Mouse (Mus musculus) neutrophil, adult 5-6 weeks (primary cell): ENCODE measurements around the gene Gclm. TPM values are rescaled to one million over a fixed set of nuclear protein-coding genes. Genes with fewer than 3 reads are reported as not detected.

ENCODE experiments used
- ATAC-seq: fragments of 151-379, 151-347 bp; 2 replicates; pipeline ENCODE4 v1.8.0; 2017; ENCODE audit warnings: mild to moderate bottlenecking, moderate TSS enrichment; ENCODE audit not compliant: insufficient number of reproducible peaks, poor library complexity, low FRiP score, severe bottlenecking; ENCODE audit errors: extremely low read depth
- total RNA-seq: library from RNA; stranded (forward); fragments of 200-1000 nt; gene quantifications from 2 replicates; pipeline ENCODE4 v1.2.3, GENCODE M21; 2017

Gclm gene
- total RNA-seq = 20.3 and 31.5 TPM in 2 replicates

DNA sequence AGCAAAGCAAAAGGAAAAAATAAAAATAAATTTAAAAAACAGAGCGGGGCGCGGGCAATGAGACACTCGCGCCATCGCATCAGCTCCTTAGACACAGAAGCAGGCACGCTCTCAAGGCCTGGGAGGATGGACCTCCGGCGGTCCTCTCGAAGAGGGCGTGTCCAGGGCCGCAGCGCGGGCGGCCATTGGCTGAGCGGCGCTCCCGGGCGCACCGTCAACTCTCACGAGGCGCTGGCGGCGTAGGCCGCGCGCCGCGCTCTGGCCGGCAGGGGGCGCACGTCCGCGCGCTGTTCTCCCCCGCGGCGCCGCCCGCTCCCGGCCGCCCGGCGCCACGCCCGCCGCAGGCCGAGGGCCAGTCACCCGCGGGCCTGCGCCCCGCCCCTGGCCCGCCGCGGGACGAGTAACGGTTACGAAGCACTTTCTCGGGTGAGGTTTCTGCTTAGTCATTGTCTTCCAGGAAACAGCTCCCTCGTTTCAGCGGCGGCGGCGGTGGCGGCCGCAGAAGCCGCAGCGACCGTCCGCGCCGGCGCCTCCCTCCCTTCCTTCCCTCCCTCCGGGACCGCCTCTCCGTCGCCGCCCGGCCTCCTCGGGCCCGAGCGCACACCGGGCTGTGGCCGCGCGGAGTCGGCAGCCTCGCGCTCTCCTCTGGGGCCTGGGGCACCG, at the start of gene Gclm:
Gclm (plus strand) TSS at position 343 of the 663 bp plus-strand sequence.
- ATAC-seq = peak; percentile 88

DNA sequence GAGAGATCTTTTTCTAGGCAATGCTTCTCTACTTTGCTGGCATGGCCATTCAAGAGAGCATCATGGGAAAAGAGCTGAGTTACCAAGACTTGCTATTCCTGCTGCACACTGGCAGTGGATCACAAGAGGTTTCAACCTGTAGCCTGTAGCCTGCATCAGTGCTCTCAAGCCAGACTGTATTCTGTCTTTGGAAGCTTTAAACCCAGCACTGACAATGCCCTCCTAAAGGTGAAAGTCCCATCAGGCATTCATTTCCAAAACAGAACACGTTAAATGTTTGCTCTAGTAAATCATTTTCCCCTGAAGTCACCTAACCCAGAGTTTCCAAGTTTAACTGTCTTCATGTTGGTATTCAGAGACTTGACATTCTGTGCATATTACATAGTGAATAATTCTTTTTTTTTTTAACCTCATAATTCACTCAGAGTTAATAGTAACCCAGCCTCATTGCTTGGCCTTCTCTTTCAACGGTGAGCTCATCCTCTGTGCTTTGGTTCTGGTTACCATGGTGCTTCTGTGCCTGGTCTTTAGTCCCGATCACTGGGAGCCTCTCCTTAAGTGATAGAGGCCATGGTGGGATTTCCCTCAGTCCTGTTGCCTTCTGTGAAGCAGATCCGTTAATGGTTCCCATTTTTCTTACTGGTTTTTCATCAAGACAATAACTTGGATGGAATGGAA, 48.6 kb upstream of the Gclm start:
- ATAC-seq = no peak

DNA sequence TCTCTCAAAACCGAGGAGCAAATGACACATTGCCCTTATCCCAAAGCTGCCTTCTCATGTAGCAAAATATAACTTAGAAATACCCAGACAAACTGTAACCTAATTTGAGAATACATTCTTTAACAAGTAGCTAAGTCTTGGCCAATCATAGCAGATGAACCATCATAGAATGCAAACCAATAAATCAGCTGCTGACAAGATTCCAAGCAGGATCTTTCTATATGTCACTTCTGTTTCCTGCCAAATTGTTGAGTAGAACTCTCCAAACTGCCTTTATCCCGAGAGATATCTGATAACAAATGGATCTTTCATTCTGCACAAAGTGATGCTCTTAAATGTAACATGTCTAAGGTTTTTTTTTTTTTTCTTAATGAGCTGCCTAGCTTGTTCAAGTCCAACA, 46.8 kb upstream of the Gclm start:
- ATAC-seq = no peak

DNA sequence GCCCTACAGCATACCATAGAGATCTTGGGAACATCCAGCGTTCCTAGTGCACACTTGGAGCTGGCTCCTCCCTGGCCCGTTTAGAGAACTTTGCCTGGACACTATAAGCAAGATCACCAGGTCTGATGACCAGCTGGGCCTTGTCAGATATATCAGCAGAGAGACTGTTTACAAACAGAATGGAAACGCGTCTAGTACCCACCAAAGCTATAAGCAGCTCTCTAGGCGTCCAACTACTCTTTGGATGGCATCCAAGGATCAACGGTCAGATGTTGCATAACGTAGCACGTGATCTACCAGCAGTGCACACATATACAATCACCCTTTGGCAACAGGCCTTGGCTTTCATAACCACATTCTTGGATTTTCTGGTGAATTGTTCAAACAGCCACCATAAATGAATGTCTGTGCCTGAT, 46.4 kb upstream of the Gclm start:
- 0 out of 2 replicates have a peak, but pooled peaks have one; percentile 27 for ATAC-seq

- no peak for ATAC-seq
These were observed 45.8 kb upstream of the Gclm start for GRCm38 (mm10) chr3:122199600-122199999.

GRCm38 (mm10) chr3:122200017-122200416, 45.3 kb upstream of the Gclm start:
- no peak for ATAC-seq

- no peak for ATAC-seq
These were observed 44.9 kb upstream of the Gclm start for GRCm38 (mm10) chr3:122200447-122200846.

GRCm38 (mm10) chr3:122202307-122202732, 43.0 kb upstream of the Gclm start:
- no peak for ATAC-seq

DNA sequence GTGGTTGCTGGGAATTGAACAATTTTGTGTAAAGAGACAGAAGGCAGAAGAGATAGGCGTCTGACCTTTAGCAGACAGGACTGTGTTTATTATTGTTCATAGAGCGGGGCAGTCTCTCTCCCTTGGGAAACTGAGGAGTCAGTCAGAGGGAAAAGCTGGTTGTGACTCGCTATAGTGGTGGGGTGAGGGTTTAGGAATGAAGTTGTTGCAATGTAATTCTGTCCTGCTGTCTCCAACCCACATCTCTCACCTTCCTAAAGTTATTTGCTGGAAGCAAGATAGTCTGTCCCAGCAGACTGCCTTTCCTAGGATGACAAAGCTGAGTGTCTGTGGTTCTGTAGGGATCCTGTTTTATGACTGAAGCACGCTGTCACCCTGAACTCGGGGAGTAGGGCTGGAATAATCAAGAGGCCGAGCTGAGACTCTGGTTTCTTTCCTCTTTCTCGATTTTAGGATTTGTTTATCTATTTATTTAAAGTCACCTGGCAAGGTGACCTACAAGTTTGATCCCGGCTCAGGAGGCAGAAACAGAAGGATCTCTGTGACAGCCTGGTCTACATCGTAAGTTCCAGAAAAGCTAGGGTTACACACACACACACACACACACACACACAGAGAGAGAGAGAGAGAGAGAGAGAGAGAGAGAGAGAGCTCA, 41.6 kb upstream of the Gclm start:
- no peak for ATAC-seq

DNA sequence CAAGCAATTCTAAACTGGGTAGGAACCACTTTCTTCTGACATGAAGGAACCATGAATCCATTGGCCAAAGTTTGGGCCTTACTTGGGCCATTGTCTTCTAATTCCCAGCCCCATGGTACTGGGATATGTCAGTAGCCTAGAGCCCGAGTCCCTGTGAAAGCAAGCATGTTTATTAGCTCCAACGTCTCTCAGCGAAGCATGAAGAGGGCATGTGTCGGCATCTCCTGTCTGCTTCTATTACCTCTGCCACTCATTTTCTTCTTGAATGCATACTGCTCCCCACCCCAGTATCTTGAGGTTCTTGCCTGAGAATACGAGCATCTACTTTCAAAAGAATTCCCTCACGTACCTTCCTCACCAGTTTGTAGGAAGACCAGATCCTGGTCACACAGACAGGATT, 39.6 kb upstream of the Gclm start:
- ATAC-seq = no peak

DNA sequence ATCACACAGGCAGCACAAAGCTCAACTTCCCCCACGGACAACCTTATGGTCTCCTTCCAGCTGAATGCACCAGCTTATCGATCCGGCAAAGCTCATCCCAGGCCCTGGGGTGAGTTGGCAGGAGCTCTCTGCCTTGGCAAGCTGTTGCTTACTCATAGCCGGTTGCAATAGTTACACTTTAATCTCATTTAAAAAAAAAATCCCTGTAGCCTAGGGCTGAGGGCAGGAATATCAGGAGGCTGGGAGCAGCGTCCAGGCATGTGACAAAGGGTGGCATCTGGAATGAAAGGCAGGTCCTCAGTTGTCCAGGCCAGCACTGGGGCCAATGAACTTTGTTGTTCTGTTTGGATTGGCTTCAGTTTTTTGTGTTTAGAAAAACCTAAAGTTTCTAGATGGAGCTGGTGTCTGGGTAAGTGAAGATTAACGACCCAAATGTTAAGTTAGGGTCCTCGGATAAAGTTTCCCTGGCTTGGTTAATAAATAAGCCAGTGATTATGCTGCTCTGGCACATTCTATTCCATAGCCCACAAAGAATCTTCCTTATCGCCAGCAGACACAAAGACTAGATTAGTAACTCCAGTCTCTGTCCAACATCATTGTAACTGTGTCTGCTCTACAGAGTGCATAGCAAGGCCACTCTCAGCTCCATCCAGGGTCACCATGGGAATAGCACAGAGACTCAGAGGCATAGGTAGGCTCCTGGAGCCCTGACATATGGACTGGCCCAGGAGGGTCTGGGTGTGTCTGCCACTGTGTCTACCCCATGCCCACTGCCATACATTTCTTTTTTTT, 38.9 kb upstream of the Gclm start:
- no peak for ATAC-seq

DNA sequence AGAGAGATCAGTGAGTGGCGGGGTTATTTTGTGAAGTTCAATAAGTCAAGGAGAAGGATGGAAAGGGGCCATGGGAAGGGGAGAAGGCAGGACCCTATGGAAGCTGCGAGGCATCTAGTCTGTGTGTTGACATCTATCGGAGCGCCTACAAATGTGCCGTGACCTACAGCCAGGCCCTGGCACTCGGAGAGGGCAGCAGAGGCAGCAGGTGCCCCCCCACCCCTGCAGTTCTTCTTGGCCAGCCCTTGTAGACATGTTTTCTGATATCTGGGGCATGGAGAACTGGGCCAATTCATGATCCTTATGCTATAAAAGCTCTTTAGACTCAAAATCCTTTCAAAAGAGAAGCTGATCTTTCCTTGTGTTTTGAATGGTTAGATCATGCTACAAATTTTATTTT, 37.6 kb upstream of the Gclm start:
- no peak for ATAC-seq

DNA sequence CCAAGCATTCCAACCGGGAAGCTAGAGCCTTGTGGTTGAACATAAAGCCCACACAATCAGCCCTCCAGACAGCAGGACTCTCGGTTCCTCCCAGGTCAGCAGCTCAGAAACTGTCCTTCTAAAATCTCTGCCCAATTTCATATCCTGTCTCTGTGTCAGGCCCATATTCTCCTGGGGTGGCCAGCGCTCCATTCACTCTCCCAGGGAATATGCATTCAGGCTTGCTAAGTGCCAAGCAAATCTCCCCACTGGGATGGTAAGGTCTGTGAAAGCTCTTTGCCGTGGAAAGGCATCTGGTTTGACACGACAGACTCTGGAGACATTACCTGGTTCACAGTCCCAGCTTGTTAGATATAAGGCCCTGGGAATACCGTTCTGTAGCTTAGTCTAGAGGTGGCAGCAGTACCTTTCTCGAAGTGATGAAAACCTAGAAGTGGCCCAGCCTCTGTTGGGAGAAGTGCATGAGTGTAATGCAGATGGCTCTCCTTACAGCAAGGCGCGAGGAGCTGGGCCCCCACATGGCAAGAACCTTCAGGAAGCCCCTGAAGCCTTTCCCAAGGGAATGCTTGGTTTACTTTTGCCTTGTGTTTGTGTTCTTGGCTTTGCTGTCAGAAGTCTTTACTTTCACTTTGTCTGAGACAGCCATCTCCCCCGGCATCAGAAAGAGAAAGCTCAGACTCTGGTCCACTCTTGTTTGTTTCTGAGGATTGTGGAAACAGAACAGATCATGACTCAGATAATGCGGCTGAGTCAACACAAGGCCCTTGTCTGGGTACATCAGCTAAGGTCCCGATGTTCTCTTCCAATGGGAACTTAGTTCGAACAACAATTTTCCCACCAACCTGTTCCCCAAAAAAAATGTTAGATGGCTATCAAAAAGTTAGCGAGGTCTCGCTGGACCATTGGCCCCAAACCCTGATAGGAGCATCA, 36.8 kb upstream of the Gclm start:
- no peak for ATAC-seq

DNA sequence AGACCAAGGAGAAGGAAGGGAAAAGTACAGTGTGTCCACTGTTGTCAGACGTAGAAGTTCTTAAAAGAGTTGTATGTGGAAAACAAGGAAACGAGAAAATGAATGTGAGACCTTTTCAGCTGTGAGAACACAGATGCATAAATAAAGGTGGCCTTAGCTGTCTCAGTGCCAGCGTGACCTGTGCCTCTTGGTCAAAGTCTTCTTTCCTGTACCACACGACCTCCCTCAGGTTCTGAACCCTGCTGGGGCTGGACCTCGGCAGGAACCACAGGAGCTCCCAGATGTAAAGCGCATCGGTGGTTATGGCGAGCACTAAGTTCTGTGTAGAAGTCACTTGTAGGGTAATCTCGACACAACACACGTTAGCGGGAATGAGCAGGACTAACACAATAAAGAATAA, 35.8 kb upstream of the Gclm start:
- no peak for ATAC-seq

DNA sequence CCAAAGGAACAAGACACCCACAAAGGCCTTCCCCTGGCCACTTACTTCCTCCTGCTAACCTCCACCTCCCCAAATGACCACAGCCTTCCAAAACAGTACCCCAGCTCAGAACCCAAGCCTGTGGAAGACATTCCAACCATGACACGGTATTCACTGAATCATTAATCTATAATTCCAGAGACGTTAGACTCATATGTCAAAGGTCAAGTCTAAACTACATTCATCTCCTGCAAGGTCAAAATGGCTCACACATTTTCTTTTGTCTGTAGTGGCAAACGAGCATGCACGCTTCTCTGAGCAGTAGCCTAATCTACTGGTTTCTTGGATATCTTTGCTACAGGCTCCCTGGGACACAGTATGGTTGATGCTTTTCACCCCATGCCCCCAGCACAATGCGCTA, 34.9 kb upstream of the Gclm start:
- no peak for ATAC-seq

- no peak for ATAC-seq
These were observed 34.5 kb upstream of the Gclm start for GRCm38 (mm10) chr3:122210846-122211245.

DNA sequence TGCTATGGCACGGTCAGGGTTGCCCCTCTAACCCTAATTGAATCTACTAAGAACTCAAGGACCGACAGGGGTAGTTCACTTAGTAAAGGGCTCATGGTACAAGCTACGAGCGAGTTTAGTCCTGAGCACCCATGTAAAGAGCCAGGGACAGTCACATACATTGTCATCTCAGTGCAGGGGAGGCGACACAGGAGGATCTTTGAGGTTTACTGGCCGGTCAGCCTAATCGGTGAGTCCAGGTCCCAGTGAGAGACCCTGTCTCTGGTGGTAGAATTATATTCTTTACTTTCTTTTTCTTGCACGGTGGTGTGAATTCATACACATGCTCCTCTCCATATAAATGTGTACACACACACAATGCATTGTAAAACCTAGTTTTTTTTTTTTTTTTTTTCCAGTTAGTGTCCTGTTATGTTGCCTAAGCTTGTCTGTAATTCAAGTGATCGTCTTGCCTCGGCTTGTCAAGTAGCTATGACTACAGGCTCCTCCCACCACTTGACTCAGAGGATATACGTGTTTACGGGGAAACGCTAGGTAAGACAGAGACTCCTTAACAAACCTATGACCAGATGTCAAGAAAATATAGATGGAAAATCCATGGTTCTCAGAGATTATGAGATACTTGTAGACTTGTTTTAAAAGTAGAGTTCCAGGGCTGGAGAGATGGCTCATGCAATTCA, 33.8 kb upstream of the Gclm start:
- ATAC-seq = no peak
